Mouse (Mus musculus) small intestine, adult 2 months (tissue): ENCODE results near the gene Apeh. TPM values are rescaled to one million over a fixed set of nuclear protein-coding genes. Genes with fewer than 3 reads are reported as not detected.
A peak's percentile ranks its signal among the peaks of the same experiment; 100 is the strongest.

Experiments
- H3K27ac ChIP-seq: fragments of 200-500 bp; 2 replicates; pipeline ENCODE4 v1.5.1; 2012; ENCODE audit warnings: low read depth, low read length, control low read depth, inconsistent platforms; ENCODE audit not compliant: insufficient read depth
- H3K27me3 ChIP-seq: fragments of 200-500 bp; 2 replicates; pipeline ENCODE4 v1.6.1; 2012; ENCODE audit warnings: mild to moderate bottlenecking, moderate library complexity, low read length, inconsistent platforms; ENCODE audit not compliant: control insufficient read depth, insufficient read depth
- H3K36me3 ChIP-seq: fragments of 200-500 bp; 2 replicates; pipeline ENCODE4 v1.6.1; 2012; ENCODE audit warnings: mild to moderate bottlenecking, low read length, control low read depth, inconsistent platforms; ENCODE audit not compliant: control insufficient read depth, insufficient read depth
- H3K4me1 ChIP-seq: fragments of 200-500 bp; 2 replicates; pipeline ENCODE4 v1.6.1; 2012; ENCODE audit warnings: low read length, inconsistent platforms, mixed read lengths; ENCODE audit not compliant: control insufficient read depth, insufficient read depth, insufficient read length
- H3K4me3 ChIP-seq: fragments of 200-500 bp; 2 replicates; pipeline ENCODE4 v1.5.1; 2012; ENCODE audit warnings: low read depth, mild to moderate bottlenecking, control low read depth, inconsistent platforms, low read length, moderate library complexity
- CTCF ChIP-seq: fragments of 200-500 bp; IDR thresholded peaks from 2 replicates; pipeline ENCODE4 v1.5.1; 2012; ENCODE audit warnings: low read depth, mild to moderate bottlenecking, control low read depth, inconsistent platforms, low read length, moderate library complexity, mixed read lengths; ENCODE audit not compliant: insufficient replicate concordance, insufficient read length; ENCODE audit errors: extremely low read depth
- POLR2A ChIP-seq: fragments of 200-500 bp; IDR thresholded peaks from 2 replicates; pipeline ENCODE4 v1.6.1; 2012; ENCODE audit warnings: low read depth, mild to moderate bottlenecking, control low read depth, inconsistent platforms, low read length, moderate library complexity
- WGBS: fragments of 180-500 bp; shearing (Covaris S2); methylation state at CpG from one replicate; pipeline ENCODE4 v1.1.7; 2018; 5-methylcytosine and 5-hydroxymethylcytosine counted together
- polyA plus RNA-seq: library from polyadenylated mRNA; depleted of rRNA; stranded (reverse); fragments of >200 nt; gene quantifications from 2 replicates; pipeline ENCODE4 v1.2.3, GENCODE M21; 2012

The Apeh gene
- polyA plus RNA-seq, 1 experiment = 189 TPM

DNA sequence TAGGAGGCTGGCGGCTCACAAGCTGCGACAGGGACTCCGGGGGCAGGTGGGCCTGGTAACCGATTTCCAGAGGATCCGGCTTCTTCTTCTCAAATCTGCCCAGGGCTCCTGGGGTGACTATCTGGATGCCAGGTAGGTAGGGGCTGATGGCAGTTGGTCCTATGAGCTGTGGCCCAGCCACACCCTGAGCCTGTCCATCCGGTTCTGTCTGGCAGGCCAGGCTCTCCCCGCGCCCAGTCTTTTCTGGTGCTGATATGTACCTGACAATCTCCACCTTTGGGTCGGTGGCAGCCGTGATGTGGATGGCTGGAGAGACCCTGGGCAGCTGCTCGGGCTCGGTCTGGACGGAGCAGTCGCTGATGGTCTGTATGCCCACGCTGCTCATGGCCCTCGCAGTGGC lies 15.8 kb upstream of the Apeh start:
- Histone ChIP-seq H3K36me3 (no peaks in the 10 kb centered on the region), H3K27ac (no peak overlapping the region), H3K27me3 (no peaks in the 10 kb centered on the region), H3K4me3 (peak overlapping the region; percentile 49), H3K4me1 (peaks cover 27% of the 10 kb centered on the region)
- no peak for TF ChIP-seq CTCF
- TF ChIP-seq POLR2A = no peak
- WGBS = 44% methylated on average over 16 of the region's 16 CpGs

DNA sequence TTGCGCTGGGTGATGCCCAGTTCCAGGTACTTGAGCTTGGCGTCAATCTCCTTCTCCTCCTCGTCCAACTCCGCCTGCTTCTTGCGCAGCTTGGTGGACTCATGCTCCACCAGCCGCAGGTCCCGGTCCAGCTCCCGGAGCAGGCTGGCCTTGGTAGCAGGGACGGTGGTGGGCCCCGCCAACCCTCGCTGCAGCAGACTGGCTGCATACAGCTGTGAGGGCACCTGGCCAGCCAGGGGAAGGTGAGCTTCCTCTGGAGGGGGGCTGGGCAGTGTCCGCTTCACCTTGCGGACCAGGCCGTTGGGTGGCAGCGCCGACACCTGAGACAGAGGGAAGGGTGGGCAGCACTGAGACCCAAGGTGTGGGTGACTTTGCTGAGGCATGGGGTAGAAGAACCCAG lies 13.5 kb upstream of the Apeh start:
- no peaks in the 10 kb centered on the region; the same call in 1 of the 2 replicates for H3K27me3 ChIP-seq
- H3K27ac ChIP-seq = no peak overlapping the region
- peaks cover 36% of the 10 kb centered on the region for H3K4me1 ChIP-seq
- H3K4me3 ChIP-seq = no peak overlapping the region
- no peak for TF ChIP-seq POLR2A
- TF ChIP-seq CTCF = no peak
- 90% methylated on average over 16 of the region's 16 CpGs for whole genome bisulfite sequencing
- no peaks in the 10 kb centered on the region for H3K36me3 ChIP-seq

- TF ChIP-seq POLR2A (0 out of 2 replicates have a peak, but pooled peaks have one; percentile 0), CTCF (0 out of 2 replicates have a peak, but pooled peaks have one; percentile 15)
- no peaks in the 10 kb centered on the region; the same call in 1 of the 2 replicates for H3K27me3 ChIP-seq
- peaks cover 36% of the 10 kb centered on the region for H3K4me1 ChIP-seq
- H3K36me3 ChIP-seq = no peaks in the 10 kb centered on the region
- 91% methylated on average over 23 of the region's 23 CpGs for WGBS
- no peak overlapping the region for H3K27ac ChIP-seq
- H3K4me3 ChIP-seq = peak overlapping the region; percentile 53; the same call in 1 of the 2 replicates
Measured at GRCm38 (mm10) chr9:108106090-108106489, 11.7 kb upstream of the Apeh start.

- peaks cover 30% of the 10 kb centered on the region for H3K4me1 ChIP-seq
- TF ChIP-seq CTCF (no peak), POLR2A (0 out of 2 replicates have a peak, but pooled peaks have one; percentile 3)
- peak overlapping the region; percentile 53 for H3K4me3 ChIP-seq
- WGBS = 61% methylated on average over 12 of the region's 12 CpGs
- no peaks in the 10 kb centered on the region; the same call in 1 of the 2 replicates for H3K27me3 ChIP-seq
- H3K36me3 ChIP-seq = no peaks in the 10 kb centered on the region
- H3K27ac ChIP-seq = no peak overlapping the region
Measured at GRCm38 (mm10) chr9:108105549-108105863, 11.1 kb upstream of the Apeh start.

- Histone ChIP-seq H3K4me3 (peak overlapping the region; percentile 53), H3K27ac (peak overlapping the region; percentile 41)
- TF ChIP-seq POLR2A = peak; percentile 26; the same call in 1 of the 2 replicates
- TF ChIP-seq CTCF = no peak
Measured at GRCm38 (mm10) chr9:108104766-108105548, 10.6 kb upstream of the Apeh start.

DNA sequence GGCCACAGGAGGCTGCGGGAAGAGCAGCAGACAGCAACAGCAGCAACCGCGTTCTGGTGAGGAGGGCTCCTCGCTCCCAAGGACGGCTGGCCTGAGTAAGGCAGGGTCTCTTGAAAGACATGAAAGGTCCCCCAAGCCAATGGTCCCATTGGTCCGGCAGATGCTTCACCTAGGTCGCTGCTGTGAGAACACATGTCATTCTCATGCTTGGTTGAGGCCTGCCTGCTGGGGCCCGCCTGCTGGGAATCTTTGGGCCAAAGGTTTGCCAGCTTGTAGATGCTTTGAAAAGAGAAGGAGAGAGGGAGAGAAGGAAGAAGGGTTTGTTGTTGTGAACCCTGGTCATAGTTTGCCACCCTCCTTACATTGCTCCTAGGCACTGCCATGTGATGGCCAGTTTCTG lies 5.2 kb upstream of the Apeh start:
- Histone ChIP-seq H3K4me1 (peaks cover 4% of the 10 kb centered on the region; the same call in 1 of the 2 replicates), H3K27me3 (no peaks in the 10 kb centered on the region; the same call in 1 of the 2 replicates), H3K36me3 (no peaks in the 10 kb centered on the region), H3K4me3 (no peak overlapping the region), H3K27ac (no peak overlapping the region)
- WGBS = 89% methylated on average over 8 of the region's 8 CpGs
- TF ChIP-seq CTCF (no peak), POLR2A (no peak)

More at GRCm38 (mm10) chr9:108104766-108105548, 10.6 kb upstream of the Apeh start:
- WGBS = 30% methylated on average over 31 of the region's 31 CpGs
- H3K27me3 ChIP-seq = no peaks in the 10 kb centered on the region; the same call in 1 of the 2 replicates
- no peaks in the 10 kb centered on the region for H3K36me3 ChIP-seq
- peaks cover 25% of the 10 kb centered on the region for H3K4me1 ChIP-seq
